Mouse (Mus musculus) left cerebral cortex, postnatal 10 days (tissue): ENCODE data around the gene Olfr324. TPM values are rescaled to one million over a fixed set of nuclear protein-coding genes. Genes with fewer than 3 reads are reported as not detected.
A peak's percentile ranks its signal among the peaks of the same experiment; 100 is the strongest.

Experiments
- DNase-seq, 2 experiments: peaks; one replicate each; pipeline ENCODE4 v3.0.0; 2021 to 2022; ENCODE audit warnings: low spot score in 2 of 2, mixed read lengths in 1 of 2; ENCODE audit errors: extremely low spot score in 1 of 2
- intact Hi-C: fragments of 180-260 bp; cut with DNase I; formaldehyde crosslinking; loops from one replicate; pipeline ENCODE4 v1.15.1; 2025
- total RNA-seq, 2 experiments: library from RNA; stranded (reverse); gene quantifications; 2 replicates each; pipeline ENCODE4 v1.2.3; 2021

Gene Olfr324
- total RNA-seq, 2 experiments from 2014 or later: not detected

GRCm38 (mm10) chr11:58618793-58619192 is 23.9 kb downstream of the Olfr324 start:
- DNase-seq: no peak
- intact Hi-C loops: no loop called here

DNA sequence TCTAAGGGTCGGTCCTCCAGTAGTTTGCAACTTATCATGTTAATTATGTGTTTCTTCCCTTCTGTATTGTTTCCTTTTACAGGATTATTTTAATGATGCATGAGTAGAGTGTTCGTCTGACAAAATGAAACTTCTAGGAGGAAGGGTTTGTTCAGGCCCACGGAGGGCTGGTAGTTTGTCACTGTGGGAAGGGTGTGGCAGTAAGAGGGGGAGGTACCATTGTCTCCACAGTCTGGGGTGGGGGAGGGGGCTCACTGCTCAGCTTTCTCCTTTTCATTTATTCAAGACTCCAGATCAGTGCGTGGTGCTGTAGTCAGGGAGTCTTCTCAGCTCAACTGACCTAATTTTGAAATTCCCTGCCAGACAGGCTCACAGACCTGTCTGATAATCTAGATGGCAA is 31.2 kb downstream of the Olfr324 start:
- intact Hi-C loops: no loop called here
- DNase-seq: no peak

DNA sequence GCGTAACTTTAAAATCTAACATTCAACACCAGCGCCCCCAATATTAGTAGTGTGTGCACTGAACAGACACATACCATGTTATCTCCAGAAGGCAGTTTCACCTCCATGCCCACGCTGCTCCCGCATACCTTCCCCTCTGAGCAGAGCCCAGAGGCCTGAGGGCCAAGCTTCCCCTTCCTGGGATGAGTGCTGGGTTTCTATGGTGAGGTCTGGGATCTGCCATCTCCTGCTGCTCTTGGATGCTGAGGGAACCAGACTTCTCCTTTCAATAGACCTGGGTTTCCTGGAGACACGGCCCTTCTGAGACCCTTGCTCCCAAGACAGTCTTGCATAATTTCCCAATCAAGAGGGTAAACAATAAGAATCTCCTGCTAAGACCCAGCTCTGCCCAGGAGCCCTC is 35.5 kb downstream of the Olfr324 start, which contains the start of gene Olfr323:
Gene Olfr323, minus strand, starts transcription at position 101 of the 400 bp plus-strand sequence.
- DNase-seq: no peak
- intact Hi-C loops: no loop called here

DNA sequence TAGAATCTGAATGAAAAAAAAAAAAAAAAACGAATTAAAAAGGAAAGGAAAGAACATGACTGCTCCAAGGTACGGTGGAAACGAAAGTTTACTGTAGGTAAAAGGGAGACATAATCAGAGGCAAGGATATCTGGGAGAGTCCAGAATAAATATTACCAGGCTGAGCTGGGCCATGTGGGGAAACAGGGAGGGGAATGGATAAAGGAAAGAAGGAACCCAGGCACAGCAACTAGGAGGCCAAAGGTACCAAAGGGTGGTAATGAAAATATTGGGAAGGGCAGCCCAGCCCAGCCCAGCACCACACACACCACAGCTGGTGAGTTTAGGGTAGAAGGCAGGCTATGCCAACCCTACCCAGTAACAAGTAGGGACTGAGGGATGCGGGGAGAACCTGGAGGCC is 40.0 kb downstream of the Olfr324 start:
- intact Hi-C loops: loop anchor here (5.0 kb wide), 1 partner anchor 233 kb away; no protein-coding TSS in a partner anchor
- no peak for DNase-seq

DNA sequence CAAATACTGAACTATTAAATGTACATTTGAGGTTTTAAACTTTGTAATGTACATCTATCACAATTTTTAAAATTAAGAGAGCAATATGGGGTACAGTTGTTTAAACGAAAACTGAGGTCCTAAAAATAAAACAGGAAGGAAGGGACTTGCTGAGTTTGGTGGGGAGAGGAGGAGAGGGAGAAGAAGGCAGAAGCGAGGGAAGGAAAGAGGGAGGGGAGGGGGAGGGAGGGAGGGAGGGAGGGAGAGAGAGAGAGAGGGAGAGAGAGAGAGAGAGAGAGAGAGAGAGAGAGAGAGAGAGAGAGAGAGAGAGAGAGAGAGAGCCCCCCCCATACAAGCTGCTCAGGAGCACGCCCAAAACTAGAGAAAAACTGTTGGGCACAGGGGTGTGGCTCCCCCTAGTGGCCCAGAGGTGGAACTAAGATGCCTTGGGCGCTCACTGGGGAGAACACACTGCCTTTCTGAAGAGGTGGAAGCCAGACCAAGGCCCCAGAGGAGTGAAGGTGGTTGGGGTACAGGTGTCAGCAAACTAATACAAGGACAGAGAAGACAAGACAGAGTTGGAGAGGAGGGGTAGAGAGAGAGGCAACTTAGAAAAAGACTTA is 41.6 kb downstream of the Olfr324 start:
- intact Hi-C loops: loop anchor here (5.0 kb wide), 1 partner anchor 234 kb away; no protein-coding TSS in a partner anchor
- DNase-seq: peak; percentile 34 to 41

DNA sequence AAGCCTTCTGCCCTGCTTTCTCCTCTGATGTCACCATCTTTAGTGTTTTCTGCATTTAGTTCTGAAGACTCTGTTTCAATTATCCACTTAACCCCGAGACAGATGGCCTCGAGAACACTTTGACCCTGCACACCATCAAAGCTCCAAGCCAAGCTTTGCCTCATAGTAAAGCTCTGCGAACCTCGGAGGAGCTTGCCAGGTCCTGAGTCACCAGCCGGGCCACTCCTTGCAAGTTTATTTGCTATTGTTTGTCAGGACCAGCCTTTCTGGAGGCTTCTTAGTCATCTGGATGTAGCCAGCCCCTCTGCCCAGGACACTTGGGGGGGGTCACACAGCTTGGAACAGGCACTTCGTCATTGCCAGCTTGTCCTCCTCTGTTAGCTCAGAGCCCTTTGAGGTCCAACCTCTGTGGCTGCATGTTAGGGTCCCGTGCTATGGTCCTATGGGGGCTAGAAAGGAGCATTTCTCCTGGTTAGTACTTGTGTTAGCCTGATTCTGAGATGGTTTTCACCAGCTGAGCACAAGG is 43.3 kb downstream of the Olfr324 start:
- DNase-seq: no peak
- intact Hi-C loops: loop anchor here (5.0 kb wide), 1 partner anchor 236 kb away; no protein-coding TSS in a partner anchor

- DNase-seq: peak in 1 of 2 experiments; percentile 37
- intact Hi-C loops: no loop called here
These were observed 45.5 kb downstream of the Olfr324 start, which contains the start of gene Trim58 for GRCm38 (mm10) chr11:58640272-58640867. TSS of gene Trim58 (plus strand) at chr11:58640465.

GRCm38 (mm10) chr11:58641057-58641456 is 46.1 kb downstream of the Olfr324 start:
- DNase-seq: no peak
- intact Hi-C loops: no loop called here

GRCm38 (mm10) chr11:58641638-58642358 is 46.9 kb downstream of the Olfr324 start:
- intact Hi-C loops: no loop called here
- DNase-seq: no peak

GRCm38 (mm10) chr11:58643350-58643749 is 48.4 kb downstream of the Olfr324 start:
- intact Hi-C loops: no loop called here
- peak in 1 of 2 experiments; percentile 42 for DNase-seq

Other genes with a start within 250 kb of the Olfr324 start
- gene Lypd8, start 216.1 kb upstream of the Olfr324 start, total RNA-seq: not detected
- not detected for gene 1810065E05Rik, start 174.0 kb upstream of the Olfr324 start, total RNA-seq
- not detected for gene Gm12253, start 162.6 kb upstream of the Olfr324 start, total RNA-seq
- gene Lypd9, start 142.2 kb upstream of the Olfr324 start, total RNA-seq: not detected
- gene Olfr30, start 132.8 kb upstream of the Olfr324 start, total RNA-seq: not detected
- gene Olfr332, start 102.6 kb upstream of the Olfr324 start, total RNA-seq: not detected
- not detected for gene Olfr331, start 92.5 kb upstream of the Olfr324 start, total RNA-seq
- not detected for gene Olfr330, start 60.3 kb upstream of the Olfr324 start, total RNA-seq
- not detected for gene Olfr329-ps, start 48.7 kb upstream of the Olfr324 start, total RNA-seq
- under 1 TPM in 1 of 2 experiments, not detected in 1; 0.11 TPM for gene Olfr328, start 39.5 kb upstream of the Olfr324 start, total RNA-seq
- gene Olfr224, start 24.6 kb upstream of the Olfr324 start, total RNA-seq: not detected
- gene Olfr325, start 17.4 kb upstream of the Olfr324 start, total RNA-seq: not detected
- not detected for gene 2210407C18Rik, start 21.0 kb downstream of the Olfr324 start, total RNA-seq
- gene Olfr323, start 35.4 kb downstream of the Olfr324 start, total RNA-seq: not detected
- gene Trim58, start 45.4 kb downstream of the Olfr324 start, total RNA-seq: under 1 TPM in 1 of 2 experiments, not detected in 1; 0.20 TPM
- gene Olfr322, start 63.7 kb downstream of the Olfr324 start, total RNA-seq: not detected
- not detected for gene Olfr320, start 86.0 kb downstream of the Olfr324 start, total RNA-seq
- not detected for gene Olfr319, start 104.0 kb downstream of the Olfr324 start, total RNA-seq
- not detected for gene Olfr318, start 128.9 kb downstream of the Olfr324 start, total RNA-seq
- under 1 TPM; 0.20 to 0.30 TPM for gene Olfr317, start 144.1 kb downstream of the Olfr324 start, total RNA-seq
- gene Olfr316, start 157.6 kb downstream of the Olfr324 start, total RNA-seq: under 1 TPM; 0.24 to 0.28 TPM
- gene Olfr315, start 178.1 kb downstream of the Olfr324 start, total RNA-seq: not detected
- gene Olfr314, start 187.8 kb downstream of the Olfr324 start, total RNA-seq: not detected
- gene Fam183b, start 206.8 kb downstream of the Olfr324 start, total RNA-seq: 1 to 10 TPM; 1.2 to 2.2 TPM
- not detected for gene Olfr313, start 219.9 kb downstream of the Olfr324 start, total RNA-seq
- not detected for gene Olfr312, start 234.1 kb downstream of the Olfr324 start, total RNA-seq
- not detected for gene Olfr311, start 244.1 kb downstream of the Olfr324 start, total RNA-seq